Mouse (Mus musculus) thymus, adult 2 months (tissue): ENCODE results near the gene Nfkbie. TPM values are rescaled to one million over a fixed set of nuclear protein-coding genes. Genes with fewer than 3 reads are reported as not detected.

ENCODE experiments used
- DNase-seq: peaks from one replicate; pipeline ENCODE4 v3.0.0; 2021
- H3K27ac ChIP-seq: fragments of 200-500 bp; 2 replicates; pipeline ENCODE4 v1.5.1; 2012; ENCODE audit warnings: low read length, control low read depth; ENCODE audit not compliant: control insufficient read depth, insufficient read depth
- H3K27me3 ChIP-seq: fragments of 200-500 bp; 2 replicates; pipeline ENCODE4 v1.6.1; 2012; ENCODE audit warnings: mild to moderate bottlenecking, low read length, moderate library complexity, mixed read lengths; ENCODE audit not compliant: control insufficient read depth, insufficient read depth
- H3K36me3 ChIP-seq: fragments of 200-500 bp; 2 replicates; pipeline ENCODE4 v1.6.1; 2012; ENCODE audit warnings: mild to moderate bottlenecking, low read length, moderate library complexity; ENCODE audit not compliant: control insufficient read depth, insufficient read depth
- H3K4me1 ChIP-seq: fragments of 200-500 bp; replicated peaks from 2 replicates; pipeline ENCODE4 v1.6.1; 2012; ENCODE audit warnings: low read length; ENCODE audit not compliant: control insufficient read depth, insufficient read depth
- H3K4me3 ChIP-seq: fragments of 200-500 bp; 2 replicates; pipeline ENCODE4 v1.5.1; 2012; ENCODE audit warnings: mild to moderate bottlenecking, low read length, control low read depth, moderate library complexity; ENCODE audit not compliant: control insufficient read depth, insufficient read depth
- CTCF ChIP-seq: fragments of 200-500 bp; IDR thresholded peaks from 2 replicates; pipeline ENCODE4 v1.5.1; 2012; ENCODE audit warnings: mild to moderate bottlenecking, control low read depth, low read length, moderate library complexity, borderline replicate concordance; ENCODE audit not compliant: control insufficient read depth, poor library complexity, insufficient read depth; ENCODE audit errors: extremely low read depth
- POLR2A ChIP-seq: fragments of 200-500 bp; IDR thresholded peaks from 2 replicates; pipeline ENCODE4 v1.6.1; 2012; ENCODE audit warnings: mild to moderate bottlenecking, low read length, control low read depth, moderate library complexity; ENCODE audit not compliant: control insufficient read depth, poor library complexity, insufficient read depth; ENCODE audit errors: extremely low read depth
- WGBS: fragments of 180-500 bp; shearing (Covaris S2); methylation state at CpG from one replicate; pipeline ENCODE4 v1.1.7; 2018; 5-methylcytosine and 5-hydroxymethylcytosine counted together
- polyA plus RNA-seq: library from polyadenylated mRNA; depleted of rRNA; stranded (reverse); fragments of >200 nt; gene quantifications from 2 replicates; pipeline ENCODE4 v1.2.3, GENCODE M21; 2012

Gene Nfkbie
- polyA plus RNA-seq, 1 experiment, result 64.5 TPM

- TF ChIP-seq CTCF (no peak), POLR2A (no peak)
- no peak for DNase-seq
- Histone ChIP-seq H3K4me1 (peaks cover 12% of the 10 kb centered on the region), H3K4me3 (no peak overlapping the region), H3K27me3 (no peaks in the 10 kb centered on the region), H3K36me3 (peaks cover 7% of the 10 kb centered on the region; the same call in 1 of the 2 replicates), H3K27ac (no peak overlapping the region)
- 98% methylated on average over 6 of the region's 6 CpGs for WGBS
Measured at GRCm38 (mm10) chr17:45582188-45582587, 26.7 kb downstream of the Nfkbie start.

- no peak overlapping the region for H3K4me3 ChIP-seq
- WGBS, result 39% methylated on average over 6 of the region's 6 CpGs
- peaks cover 7% of the 10 kb centered on the region; the same call in 1 of the 2 replicates for H3K36me3 ChIP-seq
- peak; percentile 49 for DNase-seq
- peaks cover 12% of the 10 kb centered on the region for H3K4me1 ChIP-seq
- no peaks in the 10 kb centered on the region for H3K27me3 ChIP-seq
- H3K27ac ChIP-seq, result no peak overlapping the region
- TF ChIP-seq POLR2A, result no peak
- TF ChIP-seq CTCF, result peak; percentile 48; the same call in 1 of the 2 replicates
Measured at GRCm38 (mm10) chr17:45582715-45583355, 27.3 kb downstream of the Nfkbie start.

GRCm38 (mm10) chr17:45584096-45584896 is 28.8 kb downstream of the Nfkbie start:
- no peak overlapping the region for H3K4me3 ChIP-seq
- peaks cover 7% of the 10 kb centered on the region; the same call in 1 of the 2 replicates for H3K36me3 ChIP-seq
- no peak for TF ChIP-seq POLR2A
- no peak for TF ChIP-seq CTCF
- peaks cover 5% of the 10 kb centered on the region for H3K4me1 ChIP-seq
- no peaks in the 10 kb centered on the region for H3K27me3 ChIP-seq
- no peak overlapping the region for H3K27ac ChIP-seq
- no peak for DNase-seq
- 56% methylated on average over 12 of the region's 12 CpGs for WGBS

- Histone ChIP-seq H3K27ac (no peak overlapping the region), H3K4me3 (no peak overlapping the region), H3K4me1 (peaks cover 5% of the 10 kb centered on the region), H3K36me3 (peaks cover 11% of the 10 kb centered on the region), H3K27me3 (no peaks in the 10 kb centered on the region)
- DNase-seq, result peak; percentile 80
- 63% methylated on average over 14 of the region's 14 CpGs for WGBS
- TF ChIP-seq POLR2A (no peak), CTCF (peak; percentile 95)
Measured at GRCm38 (mm10) chr17:45584939-45585678, 29.6 kb downstream of the Nfkbie start.

GRCm38 (mm10) chr17:45585725-45586448 is 30.4 kb downstream of the Nfkbie start:
- WGBS, result 94% methylated on average over 23 of the region's 23 CpGs
- Histone ChIP-seq H3K36me3 (peaks cover 11% of the 10 kb centered on the region), H3K4me1 (peaks cover 3% of the 10 kb centered on the region), H3K27me3 (no peaks in the 10 kb centered on the region), H3K4me3 (no peak overlapping the region), H3K27ac (no peak overlapping the region)
- no peak for DNase-seq
- no peak for TF ChIP-seq POLR2A
- TF ChIP-seq CTCF, result no peak

DNA sequence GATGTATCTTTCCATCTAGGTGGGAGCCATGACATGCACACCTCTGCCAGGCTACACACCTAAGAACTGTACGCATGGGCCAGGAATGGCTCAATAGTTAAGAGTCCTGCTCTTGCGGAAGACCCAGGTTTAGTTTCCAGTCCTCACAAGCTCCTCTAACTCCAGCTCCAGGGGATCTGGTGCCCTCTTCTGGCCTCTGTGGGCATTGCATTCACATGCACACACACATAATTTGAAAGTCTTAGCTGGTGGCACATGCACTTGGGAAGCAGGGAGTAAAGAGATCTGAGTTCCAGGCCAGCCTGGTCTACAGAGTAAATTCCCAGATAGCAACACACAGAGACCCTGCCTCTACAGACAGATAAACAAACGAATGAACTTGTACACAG is 30.9 kb downstream of the Nfkbie start:
- Histone ChIP-seq H3K27ac (no peak overlapping the region), H3K36me3 (peaks cover 11% of the 10 kb centered on the region), H3K27me3 (no peaks in the 10 kb centered on the region), H3K4me1 (peaks cover 2% of the 10 kb centered on the region), H3K4me3 (no peak overlapping the region)
- 97% methylated on average over 3 of the region's 3 CpGs for WGBS
- no peak for DNase-seq
- TF ChIP-seq POLR2A, result no peak
